Mouse (Mus musculus): ENCODE data around the gene Acot11.
A peak's percentile ranks its signal among the peaks of the same experiment; 100 is the strongest.

- TF ChIP-seq EP300 (IDR thresholded peaks at IDR 0.05) (peak; percentile 50), CTCF (IDR thresholded peaks at IDR 0.05) (peak; percentile 10; the same call in 1 of the 2 replicates)
Measured at GRCm38 (mm10) chr4:106847591-106848289, 42.9 kb upstream of the Acot11 start.

Data from lung, postnatal 0 days (tissue).